Mouse (Mus musculus) urinary bladder, postnatal 36 days (tissue): ENCODE data around the gene Nudt16l1.

ENCODE experiments used
- DNase-seq, 2 experiments: peaks; one replicate each; pipeline ENCODE4 v3.0.0; 2022; ENCODE audit warnings: low spot score in 2 of 2, mixed read lengths in 1 of 2

Gene Nudt16l1

GRCm38 (mm10) chr16:4957446-4957845 is 18.9 kb downstream of the Nudt16l1 start:
- no peak for DNase-seq

GRCm38 (mm10) chr16:4960260-4960659 is 21.7 kb downstream of the Nudt16l1 start:
- DNase-seq: no peak

- no peak for DNase-seq
Observed at GRCm38 (mm10) chr16:4963346-4963745, 24.8 kb downstream of the Nudt16l1 start.

- peak; percentile 95 to 98 for DNase-seq
Observed at GRCm38 (mm10) chr16:4963797-4964709, 25.5 kb downstream of the Nudt16l1 start, which contains the start of gene Anks3. TSS of gene Anks3 (minus strand) at chr16:4964205.

GRCm38 (mm10) chr16:4964731-4965391 is 26.3 kb downstream of the Nudt16l1 start:
- no peak for DNase-seq

- DNase-seq: no peak
Observed at GRCm38 (mm10) chr16:4965392-4966129, 27.0 kb downstream of the Nudt16l1 start.

- no peak for DNase-seq
Observed at GRCm38 (mm10) chr16:4968426-4968825, 29.9 kb downstream of the Nudt16l1 start.

GRCm38 (mm10) chr16:4969055-4969843 is 30.7 kb downstream of the Nudt16l1 start:
- DNase-seq: no peak

GRCm38 (mm10) chr16:4971626-4972025 is 33.1 kb downstream of the Nudt16l1 start:
- DNase-seq: no peak

GRCm38 (mm10) chr16:4974521-4974920 is 36.0 kb downstream of the Nudt16l1 start:
- DNase-seq: no peak

- no peak for DNase-seq
Observed at GRCm38 (mm10) chr16:4976180-4976579, 37.6 kb downstream of the Nudt16l1 start.

GRCm38 (mm10) chr16:4978275-4979051 is 39.9 kb downstream of the Nudt16l1 start:
- DNase-seq: no peak

- DNase-seq: peak in 1 of 2 experiments; percentile 16
Observed at GRCm38 (mm10) chr16:4979755-4980380, 41.3 kb downstream of the Nudt16l1 start.

GRCm38 (mm10) chr16:4984717-4985116 is 46.2 kb downstream of the Nudt16l1 start:
- DNase-seq: no peak
